25 mouse cellular contexts compared by ENCODE assay signal in the genomic region with DNA sequence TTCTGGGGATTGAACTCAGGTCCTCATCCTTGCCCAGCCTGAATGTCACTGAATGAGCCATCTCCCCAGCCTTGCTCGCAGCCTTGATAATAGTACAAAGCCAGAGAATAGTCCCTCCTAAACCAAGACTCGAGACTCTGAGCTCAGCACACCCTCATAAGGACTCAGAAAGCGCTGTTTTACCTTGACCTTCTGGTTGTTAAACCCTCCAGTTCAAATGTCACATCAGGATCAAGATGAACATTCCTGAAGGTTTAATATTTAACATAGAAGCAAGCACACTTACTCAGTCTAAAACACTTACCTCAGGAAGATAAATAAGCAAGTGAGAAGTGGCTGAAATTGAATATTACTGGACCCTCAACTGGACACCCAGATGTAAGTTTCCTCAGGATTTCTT.
"Had no signal": no experiment of that assay in that cellular context is flagged by ENCODE, and none has a peak within 500 bp of the region (broad histone marks: within the 10 kb centered on the region; RNA-seq: fewer than 3 reads in every experiment).

No protein-coding gene starts in this region.

- H3K27me3 ChIP-seq: forebrain, embryonic 15.5 days; heart, embryonic 13.5 days; heart, embryonic 15.5 days; hindbrain, embryonic 13.5 days; hindbrain, embryonic 15.5 days; limb, embryonic 12.5 days; liver, embryonic 13.5 days; liver, embryonic 15.5 days had no signal

- H3K9me3 ChIP-seq: forebrain, embryonic 15.5 days; heart, embryonic 13.5 days; heart, embryonic 15.5 days; hindbrain, embryonic 13.5 days; hindbrain, embryonic 15.5 days; limb, embryonic 10.5 days; limb, embryonic 12.5 days; liver, embryonic 13.5 days; liver, embryonic 15.5 days had no signal

- H3K4me3 ChIP-seq: forebrain, embryonic 15.5 days; heart, adult 2 months; heart, embryonic 13.5 days; heart, embryonic 15.5 days; hindbrain, embryonic 13.5 days; hindbrain, embryonic 15.5 days; layer of hippocampus, adult 2 months; left cerebral cortex, adult 2 months; limb, embryonic 10.5 days; limb, embryonic 12.5 days; liver, embryonic 13.5 days; liver, embryonic 15.5 days had no signal

- H3K36me3 ChIP-seq: forebrain, embryonic 15.5 days; heart, embryonic 13.5 days; heart, embryonic 15.5 days; hindbrain, embryonic 13.5 days; hindbrain, embryonic 15.5 days; limb, embryonic 10.5 days; limb, embryonic 12.5 days; liver, embryonic 13.5 days; liver, embryonic 15.5 days had no signal

- H3K4me1 ChIP-seq: forebrain, embryonic 15.5 days; heart, embryonic 13.5 days; heart, embryonic 15.5 days; hindbrain, embryonic 13.5 days; hindbrain, embryonic 15.5 days; limb, embryonic 10.5 days; limb, embryonic 12.5 days; liver, embryonic 13.5 days; liver, embryonic 15.5 days had no signal

- DNase-seq: forebrain, postnatal 0 days; gastrocnemius, postnatal 14 days; gastrocnemius, postnatal 36 days; heart, adult 11 months; heart, adult 2 months; heart, postnatal 14 days; heart, postnatal 36 days; liver; liver, embryonic 13.5 days; liver, postnatal 0 days had no signal

- H3K4me2 ChIP-seq: forebrain, embryonic 15.5 days; heart, embryonic 11.5 days; heart, embryonic 13.5 days; heart, embryonic 15.5 days; hindbrain, embryonic 13.5 days; hindbrain, embryonic 15.5 days; limb, embryonic 12.5 days; liver, embryonic 11.5 days; liver, embryonic 13.5 days; liver, embryonic 15.5 days had no signal

- H3K9ac ChIP-seq: forebrain, embryonic 15.5 days; forebrain, postnatal 0 days; heart, embryonic 13.5 days; heart, embryonic 15.5 days; hindbrain, embryonic 13.5 days; hindbrain, embryonic 15.5 days; limb, embryonic 12.5 days; liver, embryonic 13.5 days; liver, embryonic 15.5 days; liver, postnatal 0 days had no signal

- H3K27ac ChIP-seq: forebrain, embryonic 15.5 days; heart, adult 2 months; heart, embryonic 13.5 days; heart, embryonic 15.5 days; hindbrain, embryonic 13.5 days; hindbrain, embryonic 15.5 days; hindbrain, postnatal 0 days; kidney, postnatal 0 days; layer of hippocampus, adult 2 months; left cerebral cortex, adult 2 months; limb, embryonic 10.5 days; limb, embryonic 12.5 days; liver, embryonic 13.5 days; liver, embryonic 15.5 days had no signal

- ATAC-seq: forebrain, embryonic 15.5 days; forebrain, postnatal 0 days; hindbrain, postnatal 0 days; intestine, embryonic 16.5 days; liver, postnatal 0 days had no signal
